Mouse (Mus musculus): ENCODE measurements at regions not wholly inside any gene's neighbourhood (a gene's known extent, or its start where the extent isn't known, plus 50 kb on each side); places are given as distances from the start of the nearest gene placed in this dataset.

DNA sequence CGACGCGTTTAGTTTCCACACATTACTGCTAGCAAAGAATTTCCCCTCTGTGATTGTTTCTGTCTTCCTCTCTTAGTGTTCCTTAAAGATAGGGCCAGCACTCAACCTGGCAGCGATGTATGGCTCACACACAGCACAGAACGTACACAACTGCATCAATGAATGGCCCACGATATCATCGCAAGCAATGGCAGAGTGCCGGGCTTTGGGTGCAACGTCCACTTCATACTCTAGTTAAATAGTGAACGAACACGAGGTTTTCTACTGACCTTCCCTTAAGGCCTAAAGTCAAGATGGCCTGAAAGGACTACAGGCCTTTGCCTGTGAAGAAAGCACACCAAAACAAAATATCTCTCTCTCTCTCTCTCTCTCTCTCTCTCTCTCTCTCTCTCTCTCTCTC lies 51.4 kb upstream of the Mpp6 start:
- no peak for DNase-seq (ENCODE audit: low read depth, low spot score)

DNA sequence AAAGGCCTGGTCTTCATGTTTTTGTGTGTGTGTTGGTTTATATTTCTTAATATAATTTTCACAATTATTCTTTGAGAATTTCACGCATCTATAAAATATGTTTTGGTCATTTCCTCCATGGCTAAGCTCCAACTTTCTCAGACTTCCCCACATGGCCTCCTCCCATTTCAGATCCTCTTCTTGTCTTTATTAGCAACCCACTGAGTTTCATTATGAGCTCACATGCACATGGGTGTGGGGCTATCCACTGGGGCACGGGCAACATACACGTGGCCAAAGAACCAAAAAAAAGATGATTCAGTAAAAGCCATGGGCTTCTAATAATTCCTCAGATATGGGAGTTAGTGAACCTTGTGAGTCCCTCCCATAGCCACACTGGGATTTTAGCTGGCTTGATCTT lies 50.1 kb upstream of the Mpp6 start:
- no peak for DNase-seq (ENCODE audit: low read depth, low spot score)
